Mouse (Mus musculus): ENCODE data around the gene Cbx7. TPM values are rescaled to one million over a fixed set of nuclear protein-coding genes. Genes with fewer than 3 reads are reported as not detected.

Gene Cbx7
- polyA plus RNA-seq, 1 experiment from 2014 or later, result 1.5 TPM

DNA sequence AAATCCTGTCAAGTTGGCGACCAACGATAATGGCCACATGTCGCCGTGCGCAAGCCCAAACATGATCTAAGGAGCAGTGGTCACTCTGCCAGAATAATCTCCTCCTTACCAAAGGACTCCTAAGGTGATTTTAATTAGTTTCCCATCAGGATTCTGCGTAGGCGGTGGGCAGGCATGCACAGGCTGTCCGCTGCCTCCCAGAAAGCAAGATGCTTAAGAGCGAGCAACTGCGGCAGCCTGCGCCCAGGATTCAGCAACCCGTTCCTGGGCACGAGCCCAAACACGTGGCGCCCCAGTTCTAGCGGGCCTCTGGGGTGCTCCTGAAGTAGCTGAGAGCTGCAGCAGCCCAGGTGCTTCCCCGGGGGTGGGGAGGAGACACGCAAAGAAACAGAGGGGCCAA is 8.3 kb downstream of the Cbx7 start:
- no peak for ATAC-seq (ENCODE audit: extremely low read depth, insufficient number of reproducible peaks, low FRiP score, low TSS enrichment)
- no peaks in the 10 kb centered on the region for H3K4me1 ChIP-seq
- 84% methylated on average over 18 of the region's 18 CpGs for WGBS
- H3K27ac ChIP-seq (replicated peaks), result no peak overlapping the region
- H3K9ac ChIP-seq, result no peak overlapping the region
- no peaks in the 10 kb centered on the region for H3K36me3 ChIP-seq
- 0 out of 2 replicates have a peak, but pooled peaks cover 3% of the 10 kb centered on the region for H3K27me3 ChIP-seq (replicated peaks)
- H3K4me2 ChIP-seq, result no peak overlapping the region
- H3K4me3 ChIP-seq, result no peak overlapping the region
- no peaks in the 10 kb centered on the region for H3K9me3 ChIP-seq

DNA sequence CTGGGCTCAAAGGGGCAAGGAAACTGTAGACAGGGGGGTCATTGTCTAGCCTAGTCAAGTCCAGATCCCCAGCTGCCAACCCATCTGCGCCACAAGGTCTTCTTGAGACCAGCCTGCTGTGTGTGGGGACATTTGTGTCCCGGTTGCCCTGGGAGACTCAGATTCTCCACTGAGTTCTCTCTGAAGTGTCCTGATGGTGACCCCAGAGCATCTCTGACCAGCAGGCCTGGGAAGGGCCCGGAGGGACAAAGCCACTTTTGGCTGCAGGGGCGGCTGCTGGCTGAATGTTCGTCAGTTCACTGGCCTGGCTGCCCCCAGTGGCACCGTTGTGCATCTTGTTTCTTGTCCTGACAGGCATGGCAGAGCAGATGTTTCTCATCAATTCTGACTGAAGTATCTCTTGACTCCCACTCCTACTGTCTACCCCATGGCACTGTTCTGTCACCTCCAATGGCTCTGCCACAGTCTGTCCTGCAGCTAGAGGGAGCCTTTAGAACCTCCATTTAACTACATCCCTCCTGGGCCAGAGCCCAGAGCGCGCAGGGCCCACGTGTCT is 9.5 kb downstream of the Cbx7 start:
- ATAC-seq (ENCODE audit: extremely low read depth, insufficient number of reproducible peaks, low FRiP score, low TSS enrichment), result no peak
- no peak overlapping the region for H3K27ac ChIP-seq (replicated peaks)
- H3K4me2 ChIP-seq, result no peak overlapping the region
- no peak overlapping the region for H3K9ac ChIP-seq
- H3K27me3 ChIP-seq (replicated peaks), result 0 out of 2 replicates have a peak, but pooled peaks cover 3% of the 10 kb centered on the region
- H3K4me3 ChIP-seq, result no peak overlapping the region
- WGBS, result 63% methylated on average over 9 of the region's 9 CpGs
- no peaks in the 10 kb centered on the region for H3K36me3 ChIP-seq
- H3K9me3 ChIP-seq, result no peaks in the 10 kb centered on the region
- no peaks in the 10 kb centered on the region for H3K4me1 ChIP-seq

GRCm38 (mm10) chr15:79958418-79958817 is 12.5 kb downstream of the Cbx7 start:
- WGBS, result 51% methylated on average over 3 of the region's 3 CpGs
- no peak for ATAC-seq (ENCODE audit: extremely low read depth, insufficient number of reproducible peaks, low FRiP score, low TSS enrichment)
- Histone ChIP-seq H3K36me3 (no peaks in the 10 kb centered on the region), H3K27me3 (replicated peaks) (0 out of 2 replicates have a peak, but pooled peaks cover 3% of the 10 kb centered on the region), H3K9me3 (no peaks in the 10 kb centered on the region), H3K4me2 (no peak overlapping the region), H3K4me3 (no peak overlapping the region), H3K4me1 (peaks cover 4% of the 10 kb centered on the region), H3K27ac (replicated peaks) (no peak overlapping the region), H3K9ac (no peak overlapping the region)

DNA sequence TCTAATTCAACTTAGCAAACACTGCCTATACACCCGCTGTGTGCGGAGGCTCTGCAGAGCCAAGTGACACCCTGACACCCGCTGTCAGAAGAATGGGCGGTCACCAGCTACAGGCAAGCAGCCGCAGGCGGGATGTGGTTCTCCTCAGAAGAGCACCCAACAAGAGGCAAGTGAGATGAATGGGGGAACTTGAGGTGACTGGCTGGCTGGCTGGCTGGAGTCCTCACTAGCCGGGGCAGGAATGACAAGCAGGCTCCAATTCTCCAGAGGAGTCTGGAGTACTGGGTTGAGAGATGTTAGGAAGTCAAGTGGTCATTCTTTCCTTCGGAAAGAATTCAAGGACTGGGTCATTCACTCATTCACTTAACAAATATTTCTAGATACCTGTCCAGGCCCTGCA is 14.4 kb downstream of the Cbx7 start:
- Histone ChIP-seq H3K4me3 (no peak overlapping the region), H3K9ac (no peak overlapping the region), H3K4me2 (no peak overlapping the region), H3K4me1 (peaks cover 23% of the 10 kb centered on the region), H3K27ac (replicated peaks) (no peak overlapping the region), H3K27me3 (replicated peaks) (0 out of 2 replicates have a peak, but pooled peaks cover 3% of the 10 kb centered on the region), H3K9me3 (no peaks in the 10 kb centered on the region), H3K36me3 (no peaks in the 10 kb centered on the region)
- 71% methylated on average over 8 of the region's 8 CpGs for WGBS
- no peak for ATAC-seq (ENCODE audit: extremely low read depth, insufficient number of reproducible peaks, low FRiP score, low TSS enrichment)

- Histone ChIP-seq H3K27ac (replicated peaks) (no peak overlapping the region), H3K9me3 (no peaks in the 10 kb centered on the region), H3K4me1 (peaks cover 45% of the 10 kb centered on the region), H3K9ac (no peak overlapping the region), H3K4me2 (no peak overlapping the region), H3K4me3 (no peak overlapping the region), H3K27me3 (replicated peaks) (0 out of 2 replicates have a peak, but pooled peaks cover 2% of the 10 kb centered on the region), H3K36me3 (no peaks in the 10 kb centered on the region)
- WGBS, result 53% methylated on average over 7 of the region's 7 CpGs
- ATAC-seq (ENCODE audit: extremely low read depth, insufficient number of reproducible peaks, low FRiP score, low TSS enrichment), result no peak
Measured at GRCm38 (mm10) chr15:79953470-79953869, 17.4 kb downstream of the Cbx7 start.

DNA sequence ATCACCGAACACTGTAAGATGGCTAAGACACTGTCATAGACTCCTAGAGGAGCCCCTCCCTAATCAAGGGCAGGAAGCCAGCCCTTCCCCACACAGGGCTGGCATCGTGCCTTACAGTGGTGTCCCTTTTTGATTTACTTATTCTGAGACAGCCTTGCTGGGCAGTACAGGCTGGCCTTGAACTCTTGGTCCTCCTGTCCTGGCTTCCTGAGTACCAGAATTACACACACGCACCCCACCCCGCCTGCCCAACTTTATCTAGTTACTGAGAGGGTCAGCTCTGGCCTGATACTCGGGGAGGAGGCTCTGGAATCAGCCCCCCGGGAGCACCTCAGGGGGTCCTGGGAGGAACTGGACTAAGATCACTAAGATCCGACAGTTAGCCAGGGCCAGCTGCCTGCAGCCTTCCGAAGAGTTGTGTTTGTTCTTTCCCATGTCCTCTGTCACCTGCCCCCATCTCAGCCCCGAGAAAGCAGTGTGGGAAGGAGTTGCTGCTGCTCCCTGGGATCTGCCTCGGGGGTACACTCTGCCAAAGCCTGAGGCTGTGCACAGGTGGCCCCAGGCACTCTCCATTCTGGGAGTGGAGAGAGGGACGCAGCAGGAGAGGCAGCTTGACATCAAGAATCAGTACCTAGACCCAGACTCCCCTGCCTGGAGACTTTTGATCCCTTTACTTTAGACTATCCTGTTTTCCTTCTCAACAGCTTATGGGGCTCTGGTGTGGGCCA is 18.3 kb downstream of the Cbx7 start:
- Histone ChIP-seq H3K36me3 (no peaks in the 10 kb centered on the region), H3K4me2 (no peak overlapping the region), H3K4me3 (no peak overlapping the region), H3K4me1 (peaks cover 45% of the 10 kb centered on the region), H3K27ac (replicated peaks) (peak overlapping the region; percentile 66), H3K9me3 (no peaks in the 10 kb centered on the region), H3K27me3 (replicated peaks) (no peaks in the 10 kb centered on the region), H3K9ac (no peak overlapping the region)
- WGBS, result 38% methylated on average over 11 of the region's 11 CpGs
- ATAC-seq (ENCODE audit: extremely low read depth, insufficient number of reproducible peaks, low FRiP score, low TSS enrichment), result no peak

DNA sequence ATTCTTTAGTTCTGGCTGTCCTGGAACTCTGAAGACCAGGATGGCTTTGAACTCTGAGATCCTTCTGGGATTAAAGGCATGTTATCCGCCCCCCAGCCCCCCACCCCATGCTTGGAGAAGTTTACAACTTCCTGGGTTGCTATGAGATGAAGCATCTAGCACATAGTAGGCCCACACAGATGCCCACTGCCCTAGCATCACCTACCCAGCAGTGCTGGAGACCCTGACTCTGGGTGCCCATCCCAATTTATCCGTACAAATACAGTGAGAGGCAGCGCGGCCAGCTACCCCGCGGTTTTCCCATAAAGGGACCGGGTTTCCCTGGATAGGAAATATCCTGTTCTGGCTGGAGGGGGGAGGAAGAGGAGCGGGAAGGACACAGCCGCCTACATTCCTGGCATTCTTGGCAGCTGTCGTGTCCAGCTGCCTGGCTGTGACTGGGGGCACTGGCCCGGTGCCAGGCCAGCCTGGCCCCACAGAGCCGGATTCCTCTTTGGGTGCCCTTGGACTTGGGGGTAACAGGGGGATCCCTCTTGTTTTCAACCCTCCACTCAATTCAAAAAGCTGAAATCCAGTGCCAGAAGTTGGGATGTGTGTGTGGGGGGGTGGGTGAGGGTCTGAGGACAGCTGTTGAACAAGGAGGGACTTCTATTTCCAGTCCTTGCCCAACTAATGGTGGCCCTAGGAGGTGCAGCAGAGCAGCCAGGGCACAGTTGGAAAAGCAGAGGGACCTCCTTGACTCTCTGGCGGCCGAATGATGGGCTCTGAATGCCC is 19.0 kb downstream of the Cbx7 start:
- Histone ChIP-seq H3K36me3 (no peaks in the 10 kb centered on the region), H3K27ac (replicated peaks) (peak overlapping the region; percentile 66), H3K4me3 (no peak overlapping the region), H3K9ac (peak overlapping the region; percentile 33; the same call in 1 of the 2 replicates), H3K27me3 (replicated peaks) (no peaks in the 10 kb centered on the region), H3K9me3 (no peaks in the 10 kb centered on the region), H3K4me2 (peak overlapping the region; percentile 27), H3K4me1 (peaks cover 45% of the 10 kb centered on the region)
- WGBS, result 24% methylated on average over 14 of the region's 14 CpGs
- no peak; the same call in 1 of the 2 replicates for ATAC-seq (ENCODE audit: extremely low read depth, insufficient number of reproducible peaks, low FRiP score, low TSS enrichment)

- Histone ChIP-seq H3K9me3 (no peaks in the 10 kb centered on the region), H3K27ac (replicated peaks) (peak overlapping the region; percentile 66), H3K36me3 (no peaks in the 10 kb centered on the region), H3K4me1 (peaks cover 45% of the 10 kb centered on the region), H3K9ac (peak overlapping the region; percentile 79; the same call in 1 of the 2 replicates), H3K4me2 (peak overlapping the region; percentile 72; the same call in 1 of the 2 replicates), H3K27me3 (replicated peaks) (no peaks in the 10 kb centered on the region), H3K4me3 (no peak overlapping the region)
- WGBS, result 59% methylated on average over 6 of the region's 6 CpGs
- no peak for ATAC-seq (ENCODE audit: extremely low read depth, insufficient number of reproducible peaks, low FRiP score, low TSS enrichment)
Measured at GRCm38 (mm10) chr15:79951226-79951625, 19.7 kb downstream of the Cbx7 start.

GRCm38 (mm10) chr15:79950250-79951025 is 20.5 kb downstream of the Cbx7 start:
- H3K4me3 ChIP-seq, result peak overlapping the region; percentile 47
- ATAC-seq (ENCODE audit: extremely low read depth, insufficient number of reproducible peaks, low FRiP score, low TSS enrichment), result 0 out of 2 replicates have a peak, but pooled peaks have one; percentile 27
- peaks cover 45% of the 10 kb centered on the region for H3K4me1 ChIP-seq
- peak overlapping the region; percentile 72 for H3K4me2 ChIP-seq
- 3% methylated on average over 24 of the region's 24 CpGs for WGBS
- peak overlapping the region; percentile 66 for H3K27ac ChIP-seq (replicated peaks)
- no peaks in the 10 kb centered on the region for H3K27me3 ChIP-seq (replicated peaks)
- no peaks in the 10 kb centered on the region for H3K36me3 ChIP-seq
- H3K9me3 ChIP-seq, result no peaks in the 10 kb centered on the region
- H3K9ac ChIP-seq, result peak overlapping the region; percentile 79

DNA sequence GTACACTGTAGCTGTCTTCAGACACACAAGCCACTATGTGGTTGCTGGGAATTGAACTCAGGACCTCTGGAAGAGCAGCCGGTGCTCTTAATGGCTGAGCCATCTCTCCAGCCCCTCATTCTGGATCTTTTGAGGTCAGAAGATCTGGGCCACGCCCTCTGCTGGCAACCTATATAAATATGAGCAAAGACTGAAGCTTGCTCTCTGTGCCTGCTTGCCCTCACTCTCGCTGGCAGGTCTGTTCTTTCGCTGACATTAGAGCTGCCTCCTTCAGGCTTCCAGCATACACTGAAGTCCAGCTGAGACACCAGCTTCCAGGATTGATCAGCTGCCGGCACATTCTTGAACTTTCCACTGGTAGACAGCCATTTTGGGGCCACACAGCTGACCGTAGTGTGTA is 23.2 kb downstream of the Cbx7 start:
- Histone ChIP-seq H3K4me3 (no peak overlapping the region), H3K4me2 (no peak overlapping the region), H3K9me3 (no peaks in the 10 kb centered on the region), H3K9ac (no peak overlapping the region), H3K27me3 (replicated peaks) (peaks cover 12% of the 10 kb centered on the region), H3K27ac (replicated peaks) (no peak overlapping the region), H3K4me1 (peaks cover 34% of the 10 kb centered on the region), H3K36me3 (no peaks in the 10 kb centered on the region)
- ATAC-seq (ENCODE audit: extremely low read depth, insufficient number of reproducible peaks, low FRiP score, low TSS enrichment), result no peak
- 63% methylated on average over 6 of the region's 6 CpGs for WGBS

- Histone ChIP-seq H3K27me3 (replicated peaks) (peaks cover 12% of the 10 kb centered on the region), H3K4me2 (no peak overlapping the region), H3K9ac (no peak overlapping the region), H3K27ac (replicated peaks) (no peak overlapping the region), H3K4me1 (peaks cover 25% of the 10 kb centered on the region), H3K9me3 (no peaks in the 10 kb centered on the region), H3K36me3 (no peaks in the 10 kb centered on the region), H3K4me3 (no peak overlapping the region)
- 56% methylated on average over 9 of the region's 9 CpGs for WGBS
- no peak for ATAC-seq (ENCODE audit: extremely low read depth, insufficient number of reproducible peaks, low FRiP score, low TSS enrichment)
Measured at GRCm38 (mm10) chr15:79946790-79947189, 24.1 kb downstream of the Cbx7 start.
